Mouse (Mus musculus) stomach, adult 2 months (tissue): Measurements from ENCODE around the gene Fgfbp3. TPM values are rescaled to one million over a fixed set of nuclear protein-coding genes. Genes with fewer than 3 reads are reported as not detected.

Source experiments
- polyA plus RNA-seq: library from polyadenylated mRNA; depleted of rRNA; stranded (reverse); fragments of >200 nt; gene quantifications from 2 replicates; pipeline ENCODE4 v1.2.3, GENCODE M21; 2012; rRNA removed

The Fgfbp3 gene
- 4.5 and 10.8 TPM in 2 replicates for polyA plus RNA-seq

DNA sequence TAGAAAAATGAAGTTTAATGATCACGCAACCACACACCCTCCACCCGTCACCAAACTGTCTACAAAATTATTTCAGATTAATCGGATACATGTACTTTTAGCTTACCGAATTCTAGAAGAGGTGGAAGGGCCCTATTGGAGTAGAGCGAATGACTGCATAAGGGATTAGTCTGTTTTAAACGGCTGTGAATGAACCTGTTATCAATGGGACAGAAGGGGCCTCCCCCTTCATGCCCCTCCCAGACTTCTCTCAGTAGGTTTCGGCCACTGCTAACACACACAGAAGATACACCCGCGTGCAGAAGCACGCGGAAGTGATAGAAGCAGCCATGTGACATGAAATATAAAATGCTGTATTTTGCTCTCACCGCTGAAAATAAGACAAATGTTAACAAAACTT, at the start of gene Fgfbp3:
TSS of gene Fgfbp3 (minus strand) at position 150 of the 400 bp plus-strand sequence.

DNA sequence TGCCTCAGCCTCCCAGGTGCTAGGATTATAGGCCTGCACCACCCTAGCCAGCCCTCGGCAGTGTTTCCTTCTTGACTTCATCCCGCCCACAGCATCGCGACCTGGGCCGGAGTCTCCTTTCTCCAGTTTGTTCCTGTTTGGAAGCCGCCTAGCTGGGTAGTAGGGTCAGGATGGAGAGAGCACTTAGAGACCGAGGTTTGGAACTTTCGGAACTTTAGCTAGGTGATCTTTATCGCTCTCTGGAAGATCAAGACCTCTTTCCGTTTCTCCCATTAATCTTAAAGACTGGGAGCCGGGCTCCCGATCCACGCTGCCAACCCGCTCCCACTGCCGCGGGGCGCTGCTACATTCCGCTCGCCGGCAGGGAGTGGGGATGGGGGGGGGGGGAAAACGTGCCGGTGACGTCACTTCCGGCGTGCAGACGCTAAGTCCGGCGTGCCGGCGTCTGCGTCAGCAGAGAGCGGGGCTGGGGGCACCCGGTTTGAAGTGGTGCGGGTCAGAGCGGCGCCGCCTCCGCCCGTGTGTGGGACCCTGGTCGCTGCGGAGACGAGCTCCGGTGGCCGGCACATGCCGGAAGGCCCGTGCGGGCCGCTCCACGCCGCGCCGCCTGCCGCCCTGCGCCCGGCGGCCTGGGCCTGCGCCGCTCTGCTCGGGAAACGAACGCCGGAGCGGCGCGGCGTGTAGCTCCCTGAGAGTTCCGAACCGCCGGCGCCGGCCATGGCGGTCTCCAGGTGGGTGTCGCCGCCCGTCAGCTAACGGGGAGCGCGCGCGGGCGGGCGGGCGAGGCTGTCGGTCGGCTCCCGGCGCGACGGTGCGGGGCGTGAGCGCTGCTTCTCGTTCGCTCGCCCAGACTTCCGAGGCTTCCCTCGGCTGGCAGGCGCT, 6.5 kb upstream of the Fgfbp3 start, which contains the start of gene Btaf1:
TSS of gene Btaf1 (plus strand) at position 409 of the 882 bp plus-strand sequence.

Other genes with a start within 250 kb of the Fgfbp3 start
- 1.8 and 2.0 TPM in 2 replicates for gene Ppp1r3c, start 183.0 kb downstream of the Fgfbp3 start, polyA plus RNA-seq
- 5.1 TPM in 2 replicates for gene Tnks2, start 85.4 kb downstream of the Fgfbp3 start, polyA plus RNA-seq
- gene Btaf1, start 6.5 kb upstream of the Fgfbp3 start, polyA plus RNA-seq: 0.53 and 1.1 TPM in 2 replicates